Mouse (Mus musculus): ENCODE measurements around the gene Rab3b. TPM values are rescaled to one million over a fixed set of nuclear protein-coding genes. Genes with fewer than 3 reads are reported as not detected.

Rab3b gene
- polyA plus RNA-seq (2012; rRNA removed): 46.1 and 52.8 TPM in 2 replicates

DNA sequence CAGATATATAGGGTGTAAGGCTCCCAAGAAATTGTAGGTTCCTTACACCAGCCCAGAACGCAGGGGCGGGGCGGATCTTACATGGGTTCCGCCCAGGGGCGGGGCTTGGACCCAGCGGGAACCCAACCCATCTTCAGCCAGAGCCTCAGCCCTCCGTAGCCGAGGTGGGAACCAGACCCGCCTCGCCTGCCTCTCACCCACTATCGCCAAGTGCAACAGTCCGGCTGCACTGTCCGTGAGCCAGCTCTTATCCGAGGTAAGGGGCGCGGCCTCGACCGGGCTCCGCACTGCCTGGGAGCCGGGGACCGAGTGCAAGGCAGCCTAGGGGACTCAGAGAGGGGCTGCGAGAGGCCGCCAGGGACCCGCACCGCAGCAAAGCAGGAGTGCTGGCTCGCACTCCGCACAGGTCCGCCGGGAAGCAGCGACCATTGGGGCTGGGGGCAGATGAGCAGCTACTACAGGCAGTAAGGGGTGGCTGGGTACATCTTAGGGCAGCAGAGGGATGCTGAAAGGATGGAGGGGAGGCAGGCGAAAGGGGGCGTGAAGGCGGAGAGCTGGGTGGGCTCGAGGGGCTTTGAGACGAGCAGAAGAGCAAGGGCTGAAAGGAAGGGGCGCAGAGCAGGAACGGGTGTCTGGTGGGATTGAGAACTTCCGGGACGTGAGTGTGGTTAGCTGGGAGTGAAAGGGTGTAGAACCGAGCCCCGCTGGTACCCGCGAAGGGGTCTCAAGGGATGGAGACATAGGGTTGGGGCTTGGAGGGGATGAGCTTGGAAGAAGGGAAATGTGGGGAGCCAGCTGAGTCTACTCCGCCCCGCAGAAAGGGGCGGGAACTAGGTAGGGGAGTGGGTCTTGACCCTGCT lies at the start of gene Rab3b:
Rab3b (plus strand) TSS at position 101 of the 860 bp plus-strand sequence.

DNA sequence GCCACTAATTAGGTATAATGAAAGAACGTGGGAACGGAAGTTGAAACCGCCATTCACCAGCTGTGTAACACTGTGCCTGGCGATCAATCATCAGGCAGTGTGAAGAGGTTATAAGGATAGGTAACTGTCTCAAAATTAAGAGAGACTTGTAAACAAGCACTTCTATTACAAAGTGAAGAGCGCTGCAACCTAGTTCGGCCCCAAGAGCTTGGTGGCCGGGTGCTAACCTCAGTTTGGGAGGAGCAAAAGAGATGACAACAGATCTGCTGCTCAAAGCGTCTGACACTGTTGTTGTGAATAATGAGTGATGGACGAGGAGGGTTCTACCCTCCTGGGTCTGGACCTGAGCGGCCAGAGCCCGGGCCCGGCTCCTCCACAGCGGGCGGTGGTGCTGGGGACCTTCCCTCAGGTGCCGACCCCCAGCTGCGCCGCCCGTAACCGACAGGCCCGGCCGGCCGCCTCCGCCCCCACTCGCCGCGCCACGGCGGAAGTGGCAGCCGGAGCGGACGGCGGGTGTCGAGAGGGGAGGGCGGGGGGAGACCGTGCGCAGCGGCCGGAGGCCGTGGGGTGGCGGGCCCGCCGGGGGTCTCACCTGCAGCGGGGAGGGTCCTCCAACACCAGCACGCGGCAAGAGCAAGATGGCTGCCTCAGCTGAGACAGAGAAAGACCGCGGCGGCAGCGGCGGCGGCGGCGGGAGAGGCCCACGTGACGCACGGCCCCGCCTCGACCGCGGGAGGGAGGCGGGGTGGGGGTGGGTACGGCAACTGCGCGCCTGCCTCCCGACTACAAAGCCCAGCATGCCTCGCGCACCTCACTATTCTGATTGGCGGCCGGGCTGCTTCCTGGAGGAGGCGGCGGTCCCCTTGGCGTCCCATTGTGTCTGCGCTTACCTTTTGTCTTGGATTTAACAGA lies 45.7 kb upstream of the Rab3b start, which contains the start of gene Btf3l4:
Btf3l4 (minus strand) TSS at position 699 of the 912 bp plus-strand sequence.

DNA sequence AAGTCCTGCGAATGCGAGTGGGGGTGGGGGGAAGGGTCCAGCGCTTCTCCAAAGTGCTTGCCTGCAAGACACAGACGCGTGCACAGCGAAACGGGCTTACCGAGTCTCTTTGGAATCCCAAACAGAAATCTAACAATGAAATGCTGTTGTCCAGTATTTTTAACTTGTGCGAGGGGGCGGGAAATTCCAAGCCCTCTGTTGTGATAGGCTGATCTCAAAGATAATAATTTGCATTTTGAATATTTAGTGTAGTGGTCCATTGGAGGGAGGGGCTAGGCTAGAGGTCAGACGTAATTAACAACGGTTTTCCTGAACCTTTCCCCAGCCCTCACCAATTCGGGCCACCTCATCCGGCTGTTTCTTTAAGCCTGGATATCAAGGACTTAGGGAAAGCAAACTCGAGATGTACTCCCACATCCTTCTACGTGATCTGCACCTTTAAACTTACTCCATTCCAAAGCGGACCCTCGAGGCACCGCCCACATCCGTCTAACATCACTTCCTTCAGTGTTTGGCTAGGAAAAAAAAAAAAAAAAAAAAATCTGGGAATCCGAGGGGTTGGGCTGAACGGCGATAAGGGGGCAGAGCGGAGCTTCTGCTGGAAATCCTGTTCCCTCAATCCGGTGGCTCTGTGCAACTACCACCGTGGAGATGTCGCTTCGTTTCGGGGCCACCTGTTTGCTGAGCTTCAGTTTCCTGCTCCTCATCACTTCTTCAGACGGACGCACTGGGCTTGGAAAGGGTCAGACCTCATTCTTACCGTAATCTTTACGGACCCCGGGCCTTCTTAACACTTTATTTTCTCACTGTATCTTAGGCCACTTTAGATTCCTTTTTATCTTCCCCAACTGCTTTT lies 44.5 kb upstream of the Rab3b start, which contains the start of gene Txndc12:
Txndc12 (plus strand) TSS at position 487 of the 856 bp plus-strand sequence.

DNA sequence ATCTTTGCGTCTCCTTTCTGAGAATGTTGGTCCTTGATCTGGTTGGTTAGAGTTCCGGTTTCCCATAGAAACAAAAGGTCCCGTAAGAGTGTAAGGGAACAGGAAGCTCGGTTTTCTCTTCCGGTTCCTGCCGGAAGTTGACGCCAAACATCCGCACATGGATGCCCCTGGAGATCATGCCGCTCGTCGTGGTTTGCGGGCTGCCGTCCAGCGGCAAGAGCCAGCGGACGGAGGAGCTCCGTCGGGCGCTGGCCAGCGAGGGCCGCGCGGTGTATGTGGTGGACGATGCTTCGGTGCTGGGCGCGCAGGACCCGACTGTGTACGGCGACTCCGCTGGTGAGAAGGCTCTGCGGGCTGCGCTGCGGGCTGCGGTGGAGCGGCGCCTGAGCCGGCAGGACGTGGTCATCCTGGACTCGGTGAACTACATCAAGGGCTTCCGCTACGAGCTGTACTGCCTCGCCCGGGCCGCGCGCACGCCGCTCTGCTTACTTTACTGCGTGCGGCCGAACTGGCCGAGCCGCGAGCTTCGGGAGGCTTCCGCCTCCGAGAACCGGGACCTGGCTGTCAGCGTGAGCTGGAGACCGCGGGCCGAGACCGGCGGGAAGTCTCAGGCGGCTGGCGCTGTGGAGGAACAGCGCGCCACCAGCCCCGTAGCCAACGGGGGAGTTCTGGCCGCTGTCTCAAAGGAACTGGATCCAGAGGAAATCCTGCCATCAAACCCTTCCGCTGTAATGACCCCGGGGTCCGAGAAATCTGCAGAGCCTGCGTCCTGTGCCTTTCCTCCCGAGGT lies 31.0 kb upstream of the Rab3b start, which contains the start of gene Kti12:
Kti12 (plus strand) TSS at position 71 of the 790 bp plus-strand sequence.

DNA sequence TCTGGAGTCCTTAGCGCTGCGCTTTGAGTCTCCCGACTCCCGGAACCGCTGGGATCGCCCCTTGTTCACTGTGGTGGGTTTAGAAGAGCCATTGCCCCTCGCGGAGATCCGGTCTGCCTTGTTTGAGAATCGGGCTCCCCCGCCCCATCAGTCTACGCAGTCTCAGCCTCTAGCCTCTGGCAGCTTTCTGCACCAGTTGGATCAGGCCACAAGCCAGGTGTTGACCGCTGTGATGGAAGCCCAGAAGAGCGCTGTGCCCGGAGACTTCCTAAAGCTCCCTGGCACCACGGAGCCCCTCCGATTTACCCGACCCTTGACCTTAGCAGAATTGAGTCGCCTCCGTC lies 30.4 kb upstream of the Rab3b start, which contains the start of gene A730015C16Rik:
A730015C16Rik (minus strand) TSS at position 115 of the 344 bp plus-strand sequence.

Other genes starting within 250 kb of the Rab3b start
- 0.22 and 0.29 TPM in 2 replicates for gene 3110021N24Rik, start 159.4 kb upstream of the Rab3b start, polyA plus RNA-seq (2012; rRNA removed)
- gene Zfyve9, start 98.3 kb upstream of the Rab3b start, polyA plus RNA-seq (2012; rRNA removed): 12.3 and 12.9 TPM in 2 replicates
- 142 and 170 TPM in 2 replicates for gene Btf3l4, start 45.4 kb upstream of the Rab3b start, polyA plus RNA-seq (2012; rRNA removed)
- 57.7 and 58.0 TPM in 2 replicates for gene Txndc12, start 44.5 kb upstream of the Rab3b start, polyA plus RNA-seq (2012; rRNA removed)
- 30.7 and 31.5 TPM in 2 replicates for gene Kti12, start 31.3 kb upstream of the Rab3b start, polyA plus RNA-seq (2012; rRNA removed)
- 0.09 and 0.15 TPM in 2 replicates for gene A730015C16Rik, start 30.4 kb upstream of the Rab3b start, polyA plus RNA-seq (2012; rRNA removed)
- 136 and 144 TPM in 2 replicates for gene Nrd1, start 121.6 kb downstream of the Rab3b start, polyA plus RNA-seq (2012; rRNA removed)

All from central nervous system, embryonic 14 days (tissue).